Mouse (Mus musculus) stomach, postnatal 0 days (tissue): ENCODE measurements at regions not wholly inside any gene's neighbourhood (a gene's known extent, or its start where the extent isn't known, plus 50 kb on each side); places are given as distances from the start of the nearest gene placed in this dataset.

Experiments
- ATAC-seq: fragments of 200-750 bp; cut with Nextera tagmentation; 2 replicates; pipeline ENCODE4 v1.8.0; 2017; ENCODE audit not compliant: low FRiP score, low TSS enrichment
- DNase-seq: peaks from one replicate; pipeline ENCODE4 v3.0.0-alpha.2; 2016; ENCODE audit warnings: low spot score
- H3K27ac ChIP-seq: fragments of 300-500 bp; sonication (generic); replicated peaks from 2 replicates; pipeline ENCODE4 v1.5.1; 2014; ENCODE audit warnings: mild to moderate bottlenecking, control low read depth
- H3K27me3 ChIP-seq: fragments of 300-500 bp; sonication (generic); 2 replicates; pipeline ENCODE4 v1.6.1; 2014; ENCODE audit warnings: low read length; ENCODE audit not compliant: control insufficient read depth, insufficient read depth
- H3K36me3 ChIP-seq: fragments of 300-500 bp; sonication (generic); 2 replicates; pipeline ENCODE4 v1.6.1; 2014; ENCODE audit warnings: low read length, mixed read lengths; ENCODE audit not compliant: control insufficient read depth, insufficient read depth
- H3K4me1 ChIP-seq: fragments of 300-500 bp; sonication (generic); replicated peaks from 2 replicates; pipeline ENCODE4 v1.6.1; 2014; ENCODE audit warnings: antibody characterized with exemption; ENCODE audit not compliant: control insufficient read depth, insufficient read depth
- H3K4me2 ChIP-seq: fragments of 300-500 bp; sonication (generic); replicated peaks from 2 replicates; pipeline ENCODE4 v1.6.1; 2014; ENCODE audit warnings: low read depth, mild to moderate bottlenecking, control low read depth, moderate library complexity
- H3K4me3 ChIP-seq: fragments of 300-500 bp; sonication (generic); 2 replicates; pipeline ENCODE4 v1.5.1; 2014; ENCODE audit warnings: low read depth, low read length, control low read depth
- H3K9ac ChIP-seq: fragments of 300-500 bp; sonication (generic); 2 replicates; pipeline ENCODE4 v1.6.1; 2014; ENCODE audit warnings: mild to moderate bottlenecking, low read length, control low read depth, mixed read lengths
- H3K9me3 ChIP-seq: fragments of 300-500 bp; sonication (generic); 2 replicates; pipeline ENCODE4 v1.6.1; 2016; ENCODE audit warnings: low read length; ENCODE audit not compliant: control insufficient read depth
- CTCF ChIP-seq: IDR thresholded peaks from 2 replicates; pipeline ENCODE4 v1.5.1; 2016; ENCODE audit warnings: antibody characterized with exemption, low read depth, mild to moderate bottlenecking, moderate library complexity
- EP300 ChIP-seq: optimal IDR thresholded peaks from 2 replicates; pipeline ENCODE3; 2016; ENCODE audit warnings: antibody characterized with exemption
- WGBS: fragments of 180-500 bp; shearing (Covaris S2); extraction: QIAGEN DNeasy Blood & Tissue Kit; methylation state at CpG from one replicate; pipeline ENCODE4 v1.1.7; 2014; 5-methylcytosine and 5-hydroxymethylcytosine counted together

DNA sequence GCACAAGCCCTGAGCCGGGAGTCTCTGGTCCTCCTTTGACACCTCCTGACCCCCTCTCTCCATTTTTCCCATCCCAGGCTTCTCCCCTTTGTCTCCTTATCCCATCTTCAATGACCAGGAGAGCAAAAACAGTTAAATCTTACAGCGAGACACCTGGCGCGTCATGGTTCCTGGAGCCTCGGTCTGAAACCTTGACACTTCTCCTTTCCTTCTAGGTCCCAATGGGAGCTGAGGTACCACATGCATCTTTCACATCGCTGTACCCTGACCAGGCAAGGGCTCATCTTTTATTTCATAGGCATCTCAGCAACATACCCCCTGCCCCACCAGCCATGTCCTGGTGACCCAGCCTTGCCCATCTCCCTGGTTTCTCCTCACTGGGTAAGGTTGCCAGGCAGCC, 58.7 kb upstream of the Tmem189 start:
- Histone ChIP-seq H3K4me2 (no peak overlapping the region), H3K27me3 (no peaks in the 10 kb centered on the region), H3K36me3 (no peaks in the 10 kb centered on the region), H3K4me3 (no peak overlapping the region), H3K9me3 (no peaks in the 10 kb centered on the region), H3K27ac (no peak overlapping the region), H3K9ac (peak overlapping the region; percentile 24; the same call in 1 of the 2 replicates), H3K4me1 (peaks cover 7% of the 10 kb centered on the region)
- 85% methylated on average over 6 of the region's 6 CpGs for WGBS
- no peak for TF ChIP-seq CTCF
- TF ChIP-seq EP300 = no peak
- DNase-seq (no peak), ATAC-seq (no peak)

DNA sequence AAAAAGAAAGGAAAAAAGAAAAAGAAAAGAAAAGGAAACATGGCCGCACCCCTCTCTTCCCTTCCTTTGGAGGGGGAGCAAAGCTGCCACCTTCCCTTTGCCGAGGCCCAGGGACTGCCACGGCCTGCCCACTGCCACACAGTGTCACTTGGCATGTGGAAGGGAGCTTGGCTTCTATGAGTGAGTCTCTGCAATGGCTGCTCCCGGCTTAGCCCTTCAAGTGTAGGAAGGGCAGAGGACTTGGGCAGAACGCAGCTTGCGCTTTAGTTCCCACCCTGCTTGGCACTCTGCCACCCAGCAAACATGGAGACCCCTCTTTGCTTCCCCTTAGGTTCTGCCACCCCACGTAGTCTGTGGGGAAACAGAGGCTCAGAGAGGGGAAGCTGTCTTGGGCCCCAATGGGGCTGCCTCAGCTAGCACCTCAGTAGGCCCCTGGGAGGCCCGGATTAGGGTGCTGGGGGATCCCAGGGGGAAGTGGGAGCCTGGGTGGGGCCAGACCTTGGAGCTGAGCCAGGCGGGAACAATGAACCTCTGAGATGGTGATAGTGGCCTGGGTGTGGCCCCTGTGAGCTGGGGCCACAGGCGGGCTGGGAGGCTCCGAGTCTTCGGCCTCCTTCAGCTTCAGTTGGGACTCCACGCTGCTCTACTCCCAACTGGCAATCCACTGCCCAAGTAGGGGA, 57.7 kb upstream of the Tmem189 start:
- TF ChIP-seq CTCF (no peak), EP300 (no peak)
- DNase-seq (peak; percentile 92), ATAC-seq (peak; percentile 87)
- peak overlapping the region; percentile 81 for H3K27ac ChIP-seq
- peak overlapping the region; percentile 24 for H3K9ac ChIP-seq
- no peak overlapping the region for H3K4me3 ChIP-seq
- no peaks in the 10 kb centered on the region for H3K36me3 ChIP-seq
- H3K9me3 ChIP-seq = no peaks in the 10 kb centered on the region
- no peak overlapping the region for H3K4me2 ChIP-seq
- 39% methylated on average over 13 of the region's 13 CpGs for WGBS
- H3K27me3 ChIP-seq = no peaks in the 10 kb centered on the region
- peaks cover 7% of the 10 kb centered on the region for H3K4me1 ChIP-seq

GRCm38 (mm10) chr2:167746344-167746743, 56.7 kb upstream of the Tmem189 start:
- Histone ChIP-seq H3K27me3 (no peaks in the 10 kb centered on the region), H3K27ac (no peak overlapping the region), H3K4me2 (no peak overlapping the region), H3K9ac (no peak overlapping the region), H3K36me3 (no peaks in the 10 kb centered on the region), H3K9me3 (no peaks in the 10 kb centered on the region), H3K4me3 (no peak overlapping the region), H3K4me1 (peaks cover 7% of the 10 kb centered on the region)
- TF ChIP-seq CTCF = no peak
- TF ChIP-seq EP300 = no peak
- DNase-seq = no peak
- ATAC-seq = no peak
- WGBS = 90% methylated on average over 4 of the region's 4 CpGs

- H3K36me3 ChIP-seq = no peaks in the 10 kb centered on the region
- H3K27me3 ChIP-seq = no peaks in the 10 kb centered on the region
- peaks cover 7% of the 10 kb centered on the region for H3K4me1 ChIP-seq
- ATAC-seq (no peak), DNase-seq (no peak)
- WGBS = 74% methylated on average over 6 of the region's 6 CpGs
- TF ChIP-seq CTCF = no peak
- no peak for TF ChIP-seq EP300
- no peaks in the 10 kb centered on the region for H3K9me3 ChIP-seq
- H3K4me3 ChIP-seq = no peak overlapping the region
- no peak overlapping the region for H3K4me2 ChIP-seq
- no peak overlapping the region for H3K27ac ChIP-seq
- no peak overlapping the region for H3K9ac ChIP-seq
These were observed 55.8 kb upstream of the Tmem189 start for GRCm38 (mm10) chr2:167745409-167745808.

GRCm38 (mm10) chr2:167744080-167744479, 54.5 kb upstream of the Tmem189 start:
- no peak for TF ChIP-seq CTCF
- TF ChIP-seq EP300 = no peak
- Histone ChIP-seq H3K27ac (no peak overlapping the region), H3K27me3 (no peaks in the 10 kb centered on the region), H3K9me3 (no peaks in the 10 kb centered on the region), H3K36me3 (no peaks in the 10 kb centered on the region), H3K4me3 (no peak overlapping the region), H3K4me2 (no peak overlapping the region), H3K9ac (no peak overlapping the region), H3K4me1 (peaks cover 7% of the 10 kb centered on the region)
- ATAC-seq (no peak), DNase-seq (no peak)
- 38% methylated on average over 1 of the region's 1 CpGs for WGBS

GRCm38 (mm10) chr2:167742479-167742878, 52.9 kb upstream of the Tmem189 start:
- Histone ChIP-seq H3K4me3 (no peak overlapping the region), H3K27me3 (no peaks in the 10 kb centered on the region), H3K27ac (no peak overlapping the region), H3K9me3 (no peaks in the 10 kb centered on the region), H3K9ac (no peak overlapping the region), H3K4me2 (no peak overlapping the region), H3K4me1 (peaks cover 7% of the 10 kb centered on the region), H3K36me3 (no peaks in the 10 kb centered on the region)
- TF ChIP-seq EP300 (no peak), CTCF (no peak)
- DNase-seq = no peak
- no peak for ATAC-seq
- 65% methylated on average over 6 of the region's 6 CpGs for WGBS
